Comparison of ENCODE assay signal across 9 mouse cellular contexts in the genomic region with DNA sequence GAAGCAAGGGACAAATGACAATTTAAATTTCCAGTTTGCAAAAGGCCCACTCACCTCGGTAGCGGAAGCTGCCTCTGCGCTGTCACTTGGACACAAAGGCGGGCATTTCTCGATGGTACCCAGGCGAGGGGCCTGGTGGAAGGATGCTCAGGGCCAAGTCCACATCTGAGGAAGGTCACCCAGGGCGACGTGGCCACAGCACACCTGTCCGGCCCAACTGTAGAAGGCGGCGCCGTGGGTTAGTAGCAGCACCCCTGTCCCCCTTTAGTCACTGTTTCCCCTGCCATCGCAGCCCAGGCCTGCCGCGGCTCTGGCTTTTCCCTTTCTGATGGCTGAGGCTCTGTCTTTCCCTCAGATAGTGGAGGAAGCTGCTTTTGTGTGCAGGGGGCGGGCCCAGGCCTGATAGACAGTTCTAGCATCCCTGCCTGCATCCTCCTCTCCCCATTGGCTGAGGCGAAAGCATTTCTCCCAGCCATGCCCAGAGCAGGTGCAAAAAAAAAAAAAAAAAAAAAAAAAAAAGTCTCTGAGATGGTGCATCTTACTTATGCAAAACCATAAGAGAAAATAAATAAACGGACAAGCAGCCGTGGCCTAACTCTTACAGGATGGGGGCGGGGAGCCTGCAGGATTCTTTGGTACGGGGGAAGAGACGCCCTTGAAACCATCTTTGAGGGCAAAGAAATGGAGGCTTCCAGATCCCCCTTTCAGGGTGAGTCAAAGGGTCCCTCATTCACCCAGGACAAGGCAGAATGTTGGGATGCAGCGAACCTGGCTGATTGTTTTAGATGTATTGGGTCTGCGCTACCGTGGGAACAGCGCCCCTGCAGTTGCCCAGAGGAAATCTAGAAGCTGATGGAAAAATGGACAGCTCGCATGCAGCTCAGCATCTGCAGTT. TPM values are rescaled to one million over a fixed set of nuclear protein-coding genes. Genes with fewer than 3 reads are reported as not detected.
DNase-seq lines count a peak whose midpoint lies in the region; ATAC-seq lines count a peak whose summit lies in the region.
"Had no signal": no experiment of that assay in that cellular context is flagged by ENCODE, and none has a peak within 500 bp of the region (broad histone marks: within the 10 kb centered on the region; RNA-seq: fewer than 3 reads in every experiment).

A gene (minus strand): TSS at position 396 of the 895 bp plus-strand sequence.

- WGBS in heart, embryonic 13.5 days, result 10% methylated on average over 27 of the region's 27 CpGs
- 6% methylated on average over 27 of the region's 27 CpGs for WGBS in embryonic facial prominence, embryonic 13.5 days
- 9% methylated on average over 27 of the region's 27 CpGs for WGBS in intestine, embryonic 14.5 days
- WGBS in limb, embryonic 13.5 days, result 9% methylated on average over 27 of the region's 27 CpGs

- H3K4me1 ChIP-seq in heart, embryonic 13.5 days, result peaks cover 30% of the 10 kb centered on the region
- H3K4me1 ChIP-seq in embryonic facial prominence, embryonic 13.5 days, result peaks cover 22% of the 10 kb centered on the region
- peaks cover 11% of the 10 kb centered on the region for H3K4me1 ChIP-seq in intestine, embryonic 14.5 days (replicated peaks; ENCODE audit: control insufficient read depth, insufficient read depth, low read length)
- H3K4me1 ChIP-seq in limb, embryonic 13.5 days, result peaks cover 15% of the 10 kb centered on the region

- H3K9me3 ChIP-seq in heart, embryonic 13.5 days, result no peaks in the 10 kb centered on the region
- no peaks in the 10 kb centered on the region for H3K9me3 ChIP-seq in embryonic facial prominence, embryonic 13.5 days
- H3K9me3 ChIP-seq in intestine, embryonic 14.5 days (ENCODE audit: control insufficient read depth, low read length), result no peaks in the 10 kb centered on the region
- no peaks in the 10 kb centered on the region for H3K9me3 ChIP-seq in limb, embryonic 13.5 days
- H3K9me3 ChIP-seq: G1E had no signal

- H3K4me3 ChIP-seq in heart, embryonic 13.5 days, result peak within 1 kb of the TSS; percentile 37
- peak within 1 kb of the TSS; percentile 28 for H3K4me3 ChIP-seq in embryonic facial prominence, embryonic 13.5 days
- H3K4me3 ChIP-seq in intestine, embryonic 14.5 days (ENCODE audit: low read depth, low read length), result peak within 1 kb of the TSS; percentile 13
- H3K4me3 ChIP-seq in limb, embryonic 13.5 days, result peak within 1 kb of the TSS; percentile 20

- H3K4me2 ChIP-seq in heart, embryonic 13.5 days, result peak within 1 kb of the TSS; percentile 64
- peak within 1 kb of the TSS; percentile 52 for H3K4me2 ChIP-seq in embryonic facial prominence, embryonic 13.5 days
- peak within 1 kb of the TSS; percentile 26; the same call in 1 of the 2 replicates for H3K4me2 ChIP-seq in intestine, embryonic 14.5 days (ENCODE audit: low read length)
- H3K4me2 ChIP-seq in limb, embryonic 13.5 days (replicated peaks), result peak within 1 kb of the TSS; percentile 50

- ATAC-seq in heart, embryonic 13.5 days (ENCODE audit: extremely low read depth, insufficient number of reproducible peaks, low FRiP score, low TSS enrichment), result no peak
- ATAC-seq in embryonic facial prominence, embryonic 13.5 days (ENCODE audit: insufficient number of reproducible peaks, insufficient read depth, low FRiP score, low TSS enrichment, low read depth), result no peak
- ATAC-seq in intestine, embryonic 14.5 days (replicated peaks; ENCODE audit: low FRiP score, low TSS enrichment, low read depth), result no peak
- ATAC-seq in limb, embryonic 13.5 days (ENCODE audit: low FRiP score, low read depth), result no peak
- no peak for ATAC-seq in granulocyte monocyte progenitor cell, adult 5-6 weeks (replicated peaks; ENCODE audit: poor library complexity, severe bottlenecking)

- peak within 1 kb of the TSS; percentile 69 for H3K9ac ChIP-seq in heart, embryonic 13.5 days
- H3K9ac ChIP-seq in embryonic facial prominence, embryonic 13.5 days, result peak within 1 kb of the TSS; percentile 54
- H3K9ac ChIP-seq in intestine, embryonic 14.5 days (ENCODE audit: low read length), result 0 out of 2 replicates have a peak within 1 kb of the TSS, but pooled peaks have one; percentile 16
- H3K9ac ChIP-seq in limb, embryonic 13.5 days, result peak within 1 kb of the TSS; percentile 39; the same call in 1 of the 2 replicates

- no peak within 1 kb of the TSS for H3K27ac ChIP-seq in heart, embryonic 13.5 days (replicated peaks)
- no peak within 1 kb of the TSS for H3K27ac ChIP-seq in embryonic facial prominence, embryonic 13.5 days
- H3K27ac ChIP-seq in intestine, embryonic 14.5 days (ENCODE audit: low read depth), result no peak within 1 kb of the TSS
- H3K27ac ChIP-seq in limb, embryonic 13.5 days, result no peak within 1 kb of the TSS

- H3K36me3 ChIP-seq in heart, embryonic 13.5 days, result no peaks in the 10 kb centered on the region; the same call in 1 of the 2 replicates
- no peaks in the 10 kb centered on the region for H3K36me3 ChIP-seq in embryonic facial prominence, embryonic 13.5 days
- H3K36me3 ChIP-seq in intestine, embryonic 14.5 days (ENCODE audit: control insufficient read depth, insufficient read depth, low read length), result no peaks in the 10 kb centered on the region
- H3K36me3 ChIP-seq in limb, embryonic 13.5 days, result no peaks in the 10 kb centered on the region

- peaks cover 46% of the 10 kb centered on the region for H3K27me3 ChIP-seq in heart, embryonic 13.5 days (replicated peaks)
- H3K27me3 ChIP-seq in embryonic facial prominence, embryonic 13.5 days, result peaks cover 46% of the 10 kb centered on the region
- H3K27me3 ChIP-seq in intestine, embryonic 14.5 days (replicated peaks; ENCODE audit: control insufficient read depth, insufficient read depth, low read length), result peaks cover 32% of the 10 kb centered on the region
- peaks cover 53% of the 10 kb centered on the region for H3K27me3 ChIP-seq in limb, embryonic 13.5 days

- DNase-seq in heart, postnatal 14 days, result no peak
- DNase-seq in R1 (ENCODE audit: low read depth, low spot score), result peak; percentile 71
- DNase-seq in intestine, embryonic 14.5 days (ENCODE audit: low spot score), result no peak
- peak; percentile 81 for DNase-seq in right cerebral cortex, postnatal 14 days

- intact Hi-C loops in heart, postnatal 14 days (cut with DNase I), result no loop called here

RNA-seq across cellular contexts. Expression of the gene that starts here (rescaled TPM):
- polyA plus RNA-seq in heart, embryonic 13.5 days (2015; fragmentation: Nextera tagmentation; extraction: Ambion mirVana), result 0.43 and 0.53 TPM in 2 replicates
- under 1 TPM; 0.12 TPM for total RNA-seq in heart, postnatal 14 days (2021)
- 1.3 and 1.8 TPM in 2 replicates for polyA plus RNA-seq in embryonic facial prominence, embryonic 13.5 days (2015; fragmentation: Nextera tagmentation; extraction: Ambion mirVana)
- polyA plus RNA-seq in intestine, embryonic 14.5 days (2014; fragmentation: Nextera tagmentation; extraction: Ambion mirVana), result 2.2 and 2.8 TPM in 2 replicates
- polyA plus RNA-seq in limb, embryonic 13.5 days (2015; fragmentation: Nextera tagmentation; extraction: Ambion mirVana), result 0.20 and 0.43 TPM in 2 replicates
- total RNA-seq in granulocyte monocyte progenitor cell, adult 5-6 weeks (2014; fragmentation: Nextera tagmentation), result not detected in 2 replicates
- not detected in 2 replicates for total RNA-seq in granulocyte monocyte progenitor cell, adult 5-6 weeks (2017)
- polyA plus RNA-seq: G1E had no signal

Comparison
In these comparisons a context has a peak if more than half of its experiments do, and no peak if none do; other contexts are left out.
1. H3K9ac ChIP-seq: peak in every context shown above with its lines; median percentile 69 in heart, embryonic 13.5 days; 54 in embryonic facial prominence, embryonic 13.5 days; 39 in limb, embryonic 13.5 days; 16 in intestine, embryonic 14.5 days.
2. DNase-seq: peak in R1 (single experiment) and right cerebral cortex, postnatal 14 days (single experiment); none in heart, postnatal 14 days (0 of 2) and intestine, embryonic 14.5 days (single experiment).
3. Peak in every context shown above with its lines, with median percentiles within 50 percentile points of each other: H3K4me2 ChIP-seq and H3K4me3 ChIP-seq.